Mouse (Mus musculus) cerebellum, adult 18-20 months (tissue): ENCODE data around the gene Dolk.

Experiments used
- DNase-seq, 2 experiments: peaks; one replicate each; pipeline ENCODE4 v3.0.0; 2021

Gene Dolk

DNA sequence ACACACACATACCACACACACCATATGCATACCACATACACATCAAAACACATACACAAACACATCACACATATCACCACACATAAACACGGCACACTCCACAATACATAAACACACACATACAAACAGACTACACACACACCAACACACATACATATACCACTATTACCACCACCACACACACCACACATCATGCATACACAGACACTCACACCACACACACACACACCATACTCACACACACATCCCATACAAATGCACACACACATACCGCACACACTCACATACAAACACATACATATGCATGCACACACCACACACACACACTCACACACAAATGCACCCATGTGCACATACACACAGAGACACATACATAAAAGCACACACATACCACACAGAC, 18.7 kb downstream of the Dolk start:
- DNase-seq: no peak

DNA sequence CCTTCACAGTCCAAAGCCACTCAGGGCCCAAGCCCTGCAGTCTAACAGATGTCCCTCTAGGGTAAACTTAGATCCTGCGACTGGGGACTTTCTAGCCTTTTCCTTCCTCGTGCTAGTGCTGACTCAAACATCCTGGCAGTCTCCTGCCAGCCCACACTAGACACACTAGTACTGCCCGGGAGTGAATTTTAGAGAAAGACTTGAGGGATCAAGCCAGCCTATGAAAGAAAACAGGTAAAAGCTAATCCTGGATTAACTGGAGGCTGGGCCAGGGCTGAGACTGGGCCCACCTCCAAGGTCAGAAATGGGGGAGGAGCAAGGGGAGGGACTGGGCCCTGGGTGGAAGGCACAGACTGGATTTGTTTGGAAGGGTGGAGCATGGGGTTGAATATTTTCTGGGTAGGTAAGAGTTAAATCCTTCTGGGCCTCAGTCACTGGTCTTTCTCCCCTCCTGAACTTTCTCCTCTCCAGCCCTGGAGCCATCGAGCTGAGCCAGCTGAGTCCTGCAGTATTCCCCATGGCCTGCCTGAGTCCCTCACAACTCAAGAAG, 19.7 kb downstream of the Dolk start:
- peak; percentile 53 for DNase-seq

- DNase-seq: peak; percentile 74 to 76
Observed at GRCm38 (mm10) chr2:30265767-30266253, 20.3 kb downstream of the Dolk start, which contains the start of gene Phyhd1. Phyhd1 (plus strand) TSS chr2:30266203.

DNA sequence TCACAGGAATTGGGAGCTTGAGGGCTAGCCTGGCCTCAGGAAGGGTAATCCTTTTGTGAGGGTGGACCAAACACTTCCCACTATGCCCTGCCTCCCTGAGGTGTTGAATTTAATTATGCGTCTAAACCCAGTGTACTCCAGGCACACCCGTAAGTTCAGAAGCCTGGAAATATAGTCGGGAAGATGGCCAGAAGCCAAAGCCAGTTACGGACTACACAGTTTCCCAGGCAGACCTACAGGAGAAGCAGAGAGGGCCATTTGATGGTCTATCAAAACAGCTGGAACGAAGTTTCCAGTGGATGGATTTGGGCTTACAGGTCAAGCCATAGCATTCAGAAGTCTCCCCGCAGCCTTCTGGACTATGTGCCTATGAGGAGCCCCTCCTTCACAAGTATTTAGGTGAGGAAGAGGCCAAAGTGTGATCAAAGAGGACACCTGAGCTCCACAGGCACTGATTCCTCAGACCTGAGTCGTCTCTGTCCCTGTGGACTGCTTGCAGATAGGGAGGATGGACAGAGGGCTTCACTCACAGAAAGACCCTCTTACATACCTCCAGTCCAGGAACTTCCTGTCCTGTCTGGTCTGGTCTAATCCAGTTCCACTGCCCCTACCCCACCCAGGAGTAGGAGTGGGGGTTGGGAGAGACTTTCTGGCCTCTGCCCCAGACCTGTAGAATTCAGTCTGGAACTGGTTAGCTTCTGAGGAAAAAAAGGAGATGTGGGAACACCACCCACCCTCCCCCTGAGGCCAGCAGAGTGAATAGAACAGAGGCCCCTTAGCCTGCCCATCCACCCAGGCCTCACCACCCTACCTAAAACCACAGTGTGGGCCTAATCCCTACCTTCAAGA, 21.2 kb downstream of the Dolk start:
- no peak for DNase-seq

GRCm38 (mm10) chr2:30263811-30264210, 22.3 kb downstream of the Dolk start:
- no peak for DNase-seq

DNA sequence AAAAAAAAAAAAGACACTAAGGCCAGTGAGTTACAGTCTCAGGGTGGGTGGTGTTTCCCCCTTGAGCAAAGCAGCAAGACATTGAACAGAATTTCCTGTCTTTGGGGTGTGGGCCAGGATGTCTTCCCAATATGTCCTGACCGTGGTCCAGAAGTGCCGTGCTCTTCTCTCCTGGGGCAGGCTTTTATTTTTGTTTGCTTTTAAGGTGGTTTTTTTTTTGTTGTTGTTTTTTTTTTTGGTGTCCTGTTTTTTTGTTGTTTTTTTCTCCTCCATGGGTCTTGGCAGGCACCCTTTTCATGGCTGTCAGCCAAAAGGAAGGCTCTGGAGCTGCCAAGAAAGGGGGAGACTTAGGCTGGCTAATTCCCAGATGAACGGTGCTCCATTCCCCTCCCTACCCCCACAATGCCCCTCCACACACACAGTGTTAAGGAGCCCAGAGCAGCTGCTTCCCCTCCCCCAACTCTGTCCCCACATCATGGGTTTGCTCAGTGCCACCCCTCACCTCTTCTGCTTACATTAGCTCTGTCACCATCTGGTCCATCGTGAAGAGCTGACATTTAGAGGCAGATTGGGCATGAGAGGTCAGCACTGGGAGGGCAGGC, 23.2 kb downstream of the Dolk start:
- DNase-seq: peak; percentile 70 to 80

DNA sequence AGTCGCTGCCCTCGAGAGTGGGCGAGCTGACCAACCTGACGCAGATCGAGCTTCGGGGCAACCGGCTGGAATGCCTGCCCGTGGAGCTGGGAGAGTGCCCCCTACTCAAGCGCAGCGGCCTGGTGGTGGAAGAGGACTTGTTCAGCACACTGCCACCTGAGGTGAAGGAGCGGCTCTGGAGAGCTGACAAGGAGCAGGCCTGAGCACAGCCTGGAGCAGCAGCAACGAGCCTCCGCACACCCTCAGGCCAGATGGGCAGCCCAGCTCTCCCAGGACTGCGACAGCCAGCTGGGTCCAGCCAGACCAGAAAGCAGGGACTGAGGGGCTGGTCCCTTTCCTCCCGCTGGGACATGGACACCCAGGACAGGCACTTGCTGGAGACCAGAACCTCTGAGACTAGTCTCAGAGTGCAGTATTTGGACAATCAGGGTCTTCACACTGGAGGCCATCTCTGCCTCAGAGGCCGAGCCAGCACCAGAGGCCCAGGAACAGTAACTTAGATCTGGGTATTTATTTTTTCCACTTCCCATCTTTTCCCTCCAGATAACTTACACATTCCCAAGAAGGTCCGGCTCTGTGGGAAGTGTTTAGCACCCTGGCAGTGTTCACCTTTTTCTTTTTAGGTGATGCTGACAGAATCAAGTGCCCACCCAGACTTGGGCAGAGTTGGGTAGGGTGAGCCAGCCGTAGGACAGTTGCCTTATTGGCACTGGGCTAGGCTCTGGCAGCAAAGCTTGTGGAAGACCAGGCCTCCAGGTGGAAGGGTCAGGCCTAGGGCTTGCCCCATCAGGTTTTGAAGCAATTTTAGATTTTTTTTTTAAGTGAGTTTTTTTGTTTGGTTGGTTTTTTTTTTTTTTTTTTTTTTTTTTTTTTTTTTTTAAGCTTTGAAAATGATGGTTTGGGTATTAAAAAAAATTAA, 24.0 kb downstream of the Dolk start:
- DNase-seq: peak in 1 of 2 experiments; percentile 47

- DNase-seq: no peak
Observed at GRCm38 (mm10) chr2:30261064-30261736, 24.9 kb downstream of the Dolk start.

DNA sequence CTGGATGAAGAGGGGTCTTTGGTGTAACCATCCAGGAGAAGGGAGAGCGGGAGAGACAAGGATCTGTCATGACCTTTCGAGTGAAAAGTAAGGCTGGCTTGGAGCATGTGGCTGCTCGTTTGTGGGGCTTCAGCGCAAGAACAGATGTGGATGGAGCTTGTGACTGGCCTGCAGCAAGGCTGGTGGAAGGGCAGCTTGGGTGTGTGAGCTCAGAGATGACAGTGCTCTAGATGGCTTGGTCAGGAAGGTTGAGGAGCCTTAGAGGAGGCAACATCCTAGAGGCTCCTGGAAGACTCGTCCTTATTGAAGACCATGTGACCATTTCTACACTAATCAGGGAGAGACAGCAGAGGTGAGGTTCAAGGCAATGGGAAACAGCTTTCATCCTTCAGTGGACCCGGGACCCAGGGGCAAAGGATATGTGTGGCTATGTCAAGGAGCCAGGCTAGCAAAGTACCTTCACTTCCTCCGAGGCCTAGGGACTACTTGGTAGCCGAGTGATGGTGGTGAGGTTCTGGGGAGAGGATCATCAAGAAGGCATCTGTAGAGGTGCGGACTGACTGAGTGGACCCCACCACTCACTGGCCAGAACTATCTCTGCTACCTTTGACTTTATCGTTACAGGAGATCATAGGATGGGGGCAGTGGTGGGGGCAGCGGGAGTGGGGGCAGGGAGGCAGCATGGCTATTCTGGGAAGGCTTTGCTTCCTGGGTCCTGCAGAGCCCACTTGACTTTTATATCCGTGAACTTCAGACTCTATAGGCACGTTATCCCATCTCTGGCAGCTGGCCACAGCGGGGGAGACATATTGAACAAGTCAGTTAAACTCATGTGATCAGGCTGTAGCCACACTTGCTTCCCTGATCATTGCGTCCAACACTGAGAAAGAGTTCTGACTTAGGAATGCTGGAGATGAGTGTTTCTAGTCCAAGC, 26.7 kb downstream of the Dolk start:
- no peak for DNase-seq

DNA sequence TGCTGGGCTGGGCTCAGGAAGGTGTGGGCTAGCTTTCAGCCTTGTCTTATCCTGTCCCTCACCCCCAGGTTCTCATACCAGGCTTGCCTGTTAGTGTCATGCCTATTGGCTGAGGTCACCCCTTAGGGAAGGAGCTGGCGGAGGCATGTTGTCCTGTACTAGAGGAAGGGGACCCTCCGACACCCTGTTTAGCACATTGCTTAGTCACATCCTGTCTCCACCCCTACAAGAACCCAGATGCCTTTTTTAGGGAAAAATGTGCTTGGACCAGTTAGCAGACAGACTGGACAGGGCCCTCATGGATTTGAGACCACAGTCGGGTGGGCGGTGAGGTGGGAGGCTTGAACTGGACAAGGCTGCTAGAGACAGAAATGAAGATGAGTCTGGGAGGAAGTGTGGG, 27.5 kb downstream of the Dolk start:
- DNase-seq: no peak

GRCm38 (mm10) chr2:30257699-30258460, 28.3 kb downstream of the Dolk start:
- no peak for DNase-seq

- no peak for DNase-seq
Observed at GRCm38 (mm10) chr2:30256616-30257350, 29.4 kb downstream of the Dolk start.

DNA sequence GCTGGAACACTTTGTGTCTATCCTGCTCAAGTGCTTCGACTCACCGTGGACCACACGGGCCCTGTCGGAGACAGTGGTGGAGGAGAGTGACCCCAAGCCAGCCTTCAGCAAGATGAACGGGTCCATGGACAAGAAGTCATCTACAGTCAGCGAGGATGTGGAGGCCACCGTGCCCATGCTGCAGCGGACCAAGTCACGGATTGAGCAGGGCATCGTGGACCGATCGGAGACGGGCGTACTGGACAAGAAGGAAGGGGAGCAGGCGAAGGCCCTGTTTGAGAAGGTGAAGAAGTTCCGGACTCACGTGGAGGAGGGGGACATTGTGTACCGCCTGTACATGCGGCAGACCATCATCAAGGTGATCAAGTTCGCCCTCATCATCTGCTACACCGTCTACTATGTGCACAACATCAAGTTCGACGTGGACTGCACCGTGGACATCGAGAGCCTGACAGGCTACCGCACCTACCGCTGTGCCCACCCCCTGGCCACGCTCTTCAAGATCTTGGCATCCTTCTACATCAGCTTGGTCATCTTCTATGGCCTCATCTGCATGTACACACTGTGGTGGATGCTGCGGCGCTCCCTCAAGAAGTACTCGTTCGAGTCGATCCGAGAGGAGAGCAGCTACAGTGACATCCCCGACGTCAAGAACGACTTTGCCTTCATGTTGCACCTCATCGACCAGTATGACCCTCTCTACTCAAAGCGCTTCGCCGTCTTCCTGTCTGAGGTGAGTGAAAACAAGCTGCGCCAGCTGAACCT, 30.3 kb downstream of the Dolk start:
- DNase-seq: no peak

DNA sequence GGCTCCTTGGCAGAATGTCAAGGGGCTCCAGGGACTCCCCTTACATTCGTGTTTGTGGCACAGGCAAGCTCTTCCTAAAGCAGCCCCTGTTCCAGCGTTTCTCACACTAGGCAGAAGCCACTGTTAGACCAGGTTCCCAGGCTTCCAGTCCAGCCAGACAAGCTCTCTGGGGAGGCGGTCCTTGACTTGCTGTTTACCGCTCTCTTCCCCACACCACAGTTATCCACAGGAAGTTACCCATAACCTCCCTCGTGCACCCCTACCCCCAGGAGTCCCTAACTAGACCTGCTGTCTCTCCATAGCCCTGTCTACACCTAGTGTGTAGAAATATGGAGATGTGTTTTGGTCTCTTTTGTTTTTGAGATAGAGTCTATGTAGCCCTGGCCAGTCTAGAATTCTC, 32.3 kb downstream of the Dolk start:
- DNase-seq: no peak

DNA sequence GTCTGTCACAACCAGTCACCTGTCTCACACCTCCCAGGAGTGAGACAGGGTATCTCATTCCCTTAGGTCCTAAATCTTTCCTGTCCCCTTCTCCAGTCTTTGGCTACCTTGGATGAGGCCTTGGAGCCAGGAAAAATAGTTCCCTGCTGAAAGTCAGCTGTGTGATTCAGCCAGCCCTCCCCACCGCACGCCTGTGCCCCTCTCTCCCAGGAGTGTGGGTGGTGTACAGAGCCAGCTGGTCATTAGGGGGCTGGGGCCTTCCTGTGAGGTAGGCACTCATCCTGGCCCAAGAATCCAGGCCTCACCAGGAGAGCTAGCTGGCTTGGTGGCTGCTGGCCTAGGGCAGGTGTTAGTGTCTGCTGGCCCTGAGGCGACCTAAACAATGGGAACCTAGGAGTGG, 33.6 kb downstream of the Dolk start:
- DNase-seq: no peak

- DNase-seq: no peak
Observed at GRCm38 (mm10) chr2:30251417-30252104, 34.6 kb downstream of the Dolk start.

- DNase-seq: no peak
Observed at GRCm38 (mm10) chr2:30250166-30251128, 35.7 kb downstream of the Dolk start.
